Mouse (Mus musculus) forebrain, postnatal 0 days (tissue): ENCODE measurements around the gene Car3. TPM values are rescaled to one million over a fixed set of nuclear protein-coding genes. Genes with fewer than 3 reads are reported as not detected.

Source experiments
- ATAC-seq: fragments of 200-750 bp; cut with Nextera tagmentation; 2 replicates; pipeline ENCODE4 v1.8.0; 2017; ENCODE audit warnings: mild to moderate bottlenecking, moderate library complexity
- DNase-seq: peaks from one replicate; pipeline ENCODE4 v3.0.0-alpha.2; 2015
- H3K27ac ChIP-seq: fragments of 300-500 bp; sonication (generic); 2 replicates; pipeline ENCODE4 v1.5.1; 2014; ENCODE audit warnings: low read depth, mild to moderate bottlenecking, antibody characterized with exemption, low read length, moderate library complexity, mixed read lengths
- H3K27me3 ChIP-seq: fragments of 300-500 bp; sonication (generic); 2 replicates; pipeline ENCODE4 v1.6.1; 2014; ENCODE audit warnings: mild to moderate bottlenecking, low read length, mixed read lengths; ENCODE audit not compliant: insufficient read depth
- H3K36me3 ChIP-seq: fragments of 300-500 bp; sonication (generic); 2 replicates; pipeline ENCODE4 v1.6.1; 2014; ENCODE audit warnings: mild to moderate bottlenecking, moderate library complexity; ENCODE audit not compliant: insufficient read depth
- H3K4me1 ChIP-seq: fragments of 300-500 bp; sonication (generic); 2 replicates; pipeline ENCODE4 v1.6.1; 2014; ENCODE audit warnings: antibody characterized with exemption; ENCODE audit not compliant: insufficient read depth
- H3K4me2 ChIP-seq: fragments of 300-500 bp; sonication (generic); 2 replicates; pipeline ENCODE4 v1.6.1; 2014; ENCODE audit warnings: low read depth, mild to moderate bottlenecking, moderate library complexity
- H3K4me3 ChIP-seq: fragments of 300-500 bp; sonication (generic); 2 replicates; pipeline ENCODE4 v1.5.1; 2014; ENCODE audit warnings: low read depth, low read length, mixed read lengths
- H3K9ac ChIP-seq: fragments of 300-500 bp; sonication (generic); 2 replicates; pipeline ENCODE4 v1.6.1; 2014; ENCODE audit warnings: mild to moderate bottlenecking
- H3K9me3 ChIP-seq: fragments of 300-500 bp; sonication (generic); 2 replicates; pipeline ENCODE4 v1.6.1; 2016; ENCODE audit warnings: low read length
- CTCF ChIP-seq: sonication (generic); IDR thresholded peaks from 2 replicates; pipeline ENCODE4 v1.5.1; 2016; ENCODE audit warnings: antibody characterized with exemption, control low read depth, low read depth
- WGBS: fragments of 180-500 bp; shearing (Covaris S2); extraction: QIAGEN DNeasy Blood & Tissue Kit; methylation state at CpG from one replicate; pipeline ENCODE4 v1.1.7; 2014; 5-methylcytosine and 5-hydroxymethylcytosine counted together
- polyA plus RNA-seq: library from polyadenylated mRNA; unstranded; fragments of >200 nt; fragmentation: Nextera tagmentation; extraction: Ambion mirVana; gene quantifications from 2 replicates; pipeline ENCODE4 v1.2.1, GENCODE M21; 2015
- total RNA-seq: library from RNA; depleted of rRNA; stranded (reverse); fragments of >200 nt; gene quantifications from 2 replicates; pipeline ENCODE4 v1.2.3, GENCODE M21; 2014

The Car3 gene
- total and polyA plus RNA-seq, 2 experiments from 2014 or later, result 1.8 to 2.6 TPM

DNA sequence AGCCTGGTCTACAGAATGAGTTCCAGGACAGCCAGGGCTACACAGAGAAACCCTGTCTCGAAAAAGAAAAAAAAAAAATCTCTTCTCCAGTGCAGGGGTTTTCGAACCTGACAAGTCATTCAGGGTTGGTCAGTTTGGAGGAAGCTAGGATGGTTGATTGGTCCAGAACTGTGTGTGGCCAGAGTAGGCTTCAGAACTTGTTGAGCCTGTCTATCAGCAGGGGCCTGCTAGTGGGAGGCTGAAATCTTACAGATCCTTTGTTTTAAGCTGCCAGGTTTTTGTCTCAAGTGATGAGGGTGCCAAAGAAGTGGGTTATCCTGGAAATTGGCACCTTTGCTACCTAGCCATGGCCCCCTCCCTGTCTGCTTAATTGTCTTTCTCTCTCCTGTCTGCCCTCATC, 25.8 kb downstream of the Car3 start:
- Histone ChIP-seq H3K4me1 (no peaks in the 10 kb centered on the region), H3K27ac (no peak overlapping the region), H3K4me2 (no peak overlapping the region), H3K9me3 (no peaks in the 10 kb centered on the region), H3K4me3 (no peak overlapping the region), H3K27me3 (no peaks in the 10 kb centered on the region), H3K9ac (no peak overlapping the region), H3K36me3 (no peaks in the 10 kb centered on the region)
- DNase-seq (no peak), ATAC-seq (no peak)
- 81% methylated on average over 2 of the region's 2 CpGs for WGBS
- no peak for TF ChIP-seq CTCF

GRCm38 (mm10) chr3:14889716-14890409, 26.6 kb downstream of the Car3 start:
- no peaks in the 10 kb centered on the region for H3K36me3 ChIP-seq
- H3K27ac ChIP-seq, result peak overlapping the region; percentile 23; the same call in 1 of the 2 replicates
- no peaks in the 10 kb centered on the region for H3K4me1 ChIP-seq
- TF ChIP-seq CTCF, result no peak
- H3K4me3 ChIP-seq, result no peak overlapping the region
- ATAC-seq (no peak), DNase-seq (no peak)
- H3K9ac ChIP-seq, result no peak overlapping the region
- WGBS, result 48% methylated on average over 4 of the region's 4 CpGs
- no peaks in the 10 kb centered on the region for H3K27me3 ChIP-seq
- H3K9me3 ChIP-seq, result no peaks in the 10 kb centered on the region
- no peak overlapping the region for H3K4me2 ChIP-seq

GRCm38 (mm10) chr3:14892991-14893390, 29.7 kb downstream of the Car3 start:
- Histone ChIP-seq H3K27me3 (no peaks in the 10 kb centered on the region), H3K4me2 (no peak overlapping the region), H3K36me3 (no peaks in the 10 kb centered on the region), H3K4me3 (no peak overlapping the region), H3K9ac (no peak overlapping the region), H3K9me3 (no peaks in the 10 kb centered on the region), H3K4me1 (no peaks in the 10 kb centered on the region), H3K27ac (no peak overlapping the region)
- DNase-seq, result no peak
- 82% methylated on average over 3 of the region's 3 CpGs for WGBS
- no peak for TF ChIP-seq CTCF
- no peak for ATAC-seq

GRCm38 (mm10) chr3:14893700-14894099, 30.4 kb downstream of the Car3 start:
- ATAC-seq, result no peak
- 79% methylated on average over 5 of the region's 5 CpGs for WGBS

DNA sequence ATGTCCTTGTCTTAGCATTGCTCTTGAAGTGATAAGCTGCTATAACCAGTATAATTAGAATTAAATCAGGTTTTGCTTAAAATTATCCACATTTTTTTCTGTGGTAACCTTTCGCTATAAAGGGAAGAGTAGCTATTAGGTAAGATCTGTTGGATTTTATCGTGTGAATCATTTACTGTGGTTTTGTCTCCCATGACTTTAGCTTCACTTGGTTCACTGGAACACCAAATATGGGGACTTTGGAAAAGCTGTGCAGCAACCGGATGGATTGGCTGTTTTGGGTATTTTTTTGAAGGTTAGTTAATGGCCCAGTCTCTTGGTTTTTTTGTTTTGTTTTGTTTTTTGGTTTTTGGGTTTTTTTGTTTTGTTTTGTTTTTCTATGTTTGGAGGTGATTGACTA, 32.0 kb downstream of the Car3 start:
- ATAC-seq (no peak), DNase-seq (no peak)
- no peak for TF ChIP-seq CTCF
- no peak overlapping the region for H3K4me2 ChIP-seq
- no peaks in the 10 kb centered on the region for H3K9me3 ChIP-seq
- no peak overlapping the region for H3K9ac ChIP-seq
- WGBS, result 96% methylated on average over 3 of the region's 3 CpGs
- H3K27me3 ChIP-seq, result no peaks in the 10 kb centered on the region
- no peak overlapping the region for H3K27ac ChIP-seq
- H3K4me3 ChIP-seq, result no peak overlapping the region
- H3K4me1 ChIP-seq, result no peaks in the 10 kb centered on the region
- no peaks in the 10 kb centered on the region for H3K36me3 ChIP-seq

More at GRCm38 (mm10) chr3:14893700-14894099, 30.4 kb downstream of the Car3 start:
- Histone ChIP-seq H3K4me2 (no peak overlapping the region), H3K9ac (no peak overlapping the region), H3K4me1 (no peaks in the 10 kb centered on the region), H3K36me3 (no peaks in the 10 kb centered on the region), H3K27ac (no peak overlapping the region), H3K27me3 (no peaks in the 10 kb centered on the region), H3K9me3 (no peaks in the 10 kb centered on the region), H3K4me3 (no peak overlapping the region)
- no peak for TF ChIP-seq CTCF
- no peak for DNase-seq

GRCm38 (mm10) chr3:14897770-14898169, 34.5 kb downstream of the Car3 start:
- H3K27me3 ChIP-seq, result no peaks in the 10 kb centered on the region
- DNase-seq (no peak), ATAC-seq (no peak)
- H3K4me2 ChIP-seq, result no peak overlapping the region
- TF ChIP-seq CTCF, result no peak
- no peaks in the 10 kb centered on the region for H3K9me3 ChIP-seq
- 77% methylated on average over 6 of the region's 6 CpGs for WGBS
- H3K4me3 ChIP-seq, result no peak overlapping the region
- no peak overlapping the region for H3K27ac ChIP-seq
- H3K36me3 ChIP-seq, result no peaks in the 10 kb centered on the region
- no peaks in the 10 kb centered on the region for H3K4me1 ChIP-seq
- no peak overlapping the region for H3K9ac ChIP-seq

DNA sequence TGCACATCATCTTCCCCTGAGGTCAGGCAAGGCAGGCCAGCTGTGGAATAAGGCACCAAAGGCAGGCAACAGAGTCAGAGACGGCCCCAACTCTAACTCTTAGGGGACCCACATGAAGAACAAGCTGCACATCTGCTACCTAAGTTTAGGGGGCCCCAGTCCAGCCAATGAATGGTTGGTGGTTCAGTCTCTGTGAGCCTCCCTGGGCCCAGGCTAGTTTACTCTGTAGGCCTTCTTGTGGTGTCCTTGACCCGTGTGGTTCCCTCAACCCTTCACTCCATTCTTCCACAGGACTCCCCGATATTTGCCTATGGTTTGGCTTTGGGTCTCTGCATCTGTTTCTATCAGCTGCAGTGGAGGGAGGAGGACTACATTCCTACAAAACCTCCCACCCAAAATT, 40.1 kb downstream of the Car3 start:
- no peak for ATAC-seq
- Histone ChIP-seq H3K9me3 (no peaks in the 10 kb centered on the region), H3K27ac (no peak overlapping the region), H3K27me3 (no peaks in the 10 kb centered on the region), H3K4me2 (no peak overlapping the region), H3K9ac (no peak overlapping the region), H3K4me3 (no peak overlapping the region), H3K36me3 (no peaks in the 10 kb centered on the region), H3K4me1 (no peaks in the 10 kb centered on the region)
- no peak for TF ChIP-seq CTCF
- no peak for DNase-seq
- 91% methylated on average over 3 of the region's 3 CpGs for WGBS
